12 mouse cellular contexts compared by ENCODE assay signal in the genomic region with DNA sequence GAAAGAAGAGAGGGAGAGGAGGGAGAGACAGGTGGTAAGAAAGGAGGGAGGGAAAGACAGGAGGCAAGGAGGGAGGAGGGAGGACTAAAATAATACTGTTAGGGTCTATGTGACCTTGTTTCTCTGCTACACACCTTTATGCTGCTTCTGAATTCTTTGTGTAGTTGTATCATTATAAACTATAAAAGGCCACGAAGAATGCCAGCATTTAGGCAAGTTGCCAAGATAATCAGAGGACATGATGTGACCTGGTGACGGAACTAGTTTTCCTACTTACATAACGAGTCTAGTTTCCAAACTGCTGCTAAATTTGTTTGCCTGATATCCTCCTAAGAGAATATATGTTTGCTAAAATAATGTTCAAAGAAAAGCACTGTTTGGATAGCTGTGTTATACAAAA.
"Had no signal": no experiment of that assay in that cellular context is flagged by ENCODE, and none has a peak within 500 bp of the region (broad histone marks: within the 10 kb centered on the region; RNA-seq: fewer than 3 reads in every experiment).

No protein-coding gene starts in this region.

- H3K4me1 ChIP-seq: kidney, embryonic 15.5 days; limb, embryonic 10.5 days; liver, embryonic 13.5 days; midbrain, embryonic 13.5 days had no signal

- H3K27me3 ChIP-seq: kidney, embryonic 15.5 days; liver, embryonic 13.5 days; midbrain, embryonic 13.5 days had no signal

- DNase-seq: kidney, adult 2 months; kidney, postnatal 14 days; liver, embryonic 13.5 days; liver, postnatal 0 days; lung, postnatal 36 days; thymus, adult 18-20 months; thymus, postnatal 14 days had no signal

- H3K4me3 ChIP-seq: kidney, embryonic 15.5 days; left cerebral cortex, adult 2 months; limb, embryonic 10.5 days; liver, embryonic 13.5 days; midbrain, embryonic 13.5 days had no signal

- H3K27ac ChIP-seq: kidney, embryonic 15.5 days; left cerebral cortex, adult 2 months; limb, embryonic 10.5 days; liver, embryonic 13.5 days; midbrain, embryonic 13.5 days had no signal

- ATAC-seq: liver, postnatal 0 days; lung, postnatal 0 days; midbrain, embryonic 13.5 days had no signal

- H3K36me3 ChIP-seq: kidney, embryonic 15.5 days; limb, embryonic 10.5 days; liver, embryonic 13.5 days; midbrain, embryonic 13.5 days had no signal

- H3K9ac ChIP-seq: kidney, embryonic 15.5 days; liver, embryonic 13.5 days; liver, postnatal 0 days; midbrain, embryonic 13.5 days had no signal

- H3K9me3 ChIP-seq: kidney, embryonic 15.5 days; limb, embryonic 10.5 days; liver, embryonic 13.5 days; midbrain, embryonic 13.5 days had no signal

- H3K4me2 ChIP-seq: kidney, embryonic 15.5 days; liver, embryonic 13.5 days; midbrain, embryonic 13.5 days had no signal
